Mouse (Mus musculus) kidney, adult 2 months (tissue): Measurements from ENCODE around the gene Igfbpl1.

Experiments used
- CTCF ChIP-seq: fragments of 200-500 bp; conservative IDR thresholded peaks from 2 replicates; pipeline ENCODE4 v1.5.1; 2011; ENCODE audit warnings: low read depth, mild to moderate bottlenecking, control low read depth, low read length, moderate library complexity, mixed read lengths; ENCODE audit not compliant: insufficient read depth, insufficient read length
- POLR2A ChIP-seq: fragments of 200-500 bp; IDR thresholded peaks from one replicate; pipeline ENCODE4 v1.6.1; 2011; ENCODE audit warnings: low read depth, low read length, control low read depth

GRCm38 (mm10) chr4:45766774-45767173 lies 59.9 kb downstream of the Igfbpl1 start:
- TF ChIP-seq POLR2A: no peak
- TF ChIP-seq CTCF: no peak
